In the genomic region with DNA sequence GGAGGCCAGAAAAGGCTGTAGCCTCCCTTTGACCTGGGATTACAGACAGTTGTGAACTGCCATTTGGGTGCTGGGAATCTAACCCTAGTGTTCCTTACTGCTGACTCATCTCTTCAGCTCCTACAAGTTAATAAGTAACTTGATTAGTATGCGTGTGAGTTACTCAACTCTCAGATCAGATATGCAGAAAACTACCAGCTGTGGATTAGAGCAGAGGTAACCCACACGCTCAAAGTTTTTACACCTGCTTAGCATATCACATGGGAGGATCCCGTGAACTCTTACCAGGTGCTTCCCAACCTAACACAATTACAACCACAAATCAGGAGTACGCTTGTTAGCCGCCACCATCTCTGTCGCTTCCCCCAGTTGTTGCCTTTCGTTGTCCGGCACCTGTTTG, we compare ENCODE assay signal across 8 mouse cellular contexts. TPM values are rescaled to one million over a fixed set of nuclear protein-coding genes. Genes with fewer than 3 reads are reported as not detected.
A peak's percentile ranks its signal among the peaks of the same experiment; 100 is the strongest.
DNase-seq lines count a peak whose midpoint lies in the region; ATAC-seq and TF ChIP-seq lines count a peak whose summit lies in the region.

No protein-coding gene starts in this region.

- no peak for DNase-seq in lung, postnatal 25 days (ENCODE audit: low spot score)
- DNase-seq in embryonic facial prominence, embryonic 11.5 days (ENCODE audit: low spot score): no peak
- no peak for DNase-seq in hindbrain, postnatal 0 days (ENCODE audit: low spot score)
- no peak for DNase-seq in adrenal gland, postnatal 36 days
- DNase-seq in ovary, postnatal 14 days (ENCODE audit: low spot score): no peak

- peak; percentile 33; the same call in 1 of the 2 replicates for ATAC-seq in lung, embryonic 15.5 days (ENCODE audit: borderline replicate concordance, extremely low read depth, low FRiP score, low TSS enrichment)
- peak; percentile 36 for ATAC-seq in embryonic facial prominence, embryonic 11.5 days (replicated peaks; ENCODE audit: insufficient number of reproducible peaks, low FRiP score, low TSS enrichment, low read depth)
- 0 out of 2 replicates have a peak, but pooled peaks have one; percentile 9 for ATAC-seq in hindbrain, postnatal 0 days
- peak; percentile 29 for ATAC-seq in midbrain, embryonic 13.5 days
- ATAC-seq in activated CD4-positive, CD25-positive, alpha-beta regulatory T cell, adult 4 months: no peak

- H3K4me1 ChIP-seq in lung, embryonic 15.5 days: peaks cover 21% of the 10 kb centered on the region
- H3K4me1 ChIP-seq in embryonic facial prominence, embryonic 11.5 days (ENCODE audit: control insufficient read depth, insufficient read depth, low read length): no peaks in the 10 kb centered on the region
- peaks cover 18% of the 10 kb centered on the region for H3K4me1 ChIP-seq in hindbrain, postnatal 0 days (ENCODE audit: insufficient read depth, low read length)
- peaks cover 33% of the 10 kb centered on the region for H3K4me1 ChIP-seq in midbrain, embryonic 13.5 days (replicated peaks)

- H3K9ac ChIP-seq in lung, embryonic 15.5 days: peak overlapping the region; percentile 94; the same call in 1 of the 2 replicates
- peak overlapping the region; percentile 93; the same call in 1 of the 2 replicates for H3K9ac ChIP-seq in embryonic facial prominence, embryonic 11.5 days (replicated peaks; ENCODE audit: low read length)
- H3K9ac ChIP-seq in hindbrain, postnatal 0 days (replicated peaks; ENCODE audit: low read length): peak overlapping the region; percentile 97
- H3K9ac ChIP-seq in midbrain, embryonic 13.5 days (replicated peaks): peak overlapping the region; percentile 97

- H3K4me2 ChIP-seq in lung, embryonic 15.5 days: peak overlapping the region; percentile 84
- peak overlapping the region; percentile 47 for H3K4me2 ChIP-seq in embryonic facial prominence, embryonic 11.5 days (ENCODE audit: low read depth, low read length)
- H3K4me2 ChIP-seq in hindbrain, postnatal 0 days (ENCODE audit: low read depth, low read length): peak overlapping the region; percentile 76
- H3K4me2 ChIP-seq in midbrain, embryonic 13.5 days (replicated peaks): peak overlapping the region; percentile 95

- H3K4me3 ChIP-seq in lung, embryonic 15.5 days: peak overlapping the region; percentile 94
- peak overlapping the region; percentile 92 for H3K4me3 ChIP-seq in embryonic facial prominence, embryonic 11.5 days (ENCODE audit: low read depth, low read length)
- H3K4me3 ChIP-seq in hindbrain, postnatal 0 days (ENCODE audit: low read length): peak overlapping the region; percentile 99
- peak overlapping the region; percentile 98 for H3K4me3 ChIP-seq in midbrain, embryonic 13.5 days (replicated peaks)

- TF ChIP-seq CTCF in hindbrain, postnatal 0 days (IDR thresholded peaks at IDR 0.05; ENCODE audit: low read depth): no peak

- 0 out of 2 replicates have a peak, but pooled peaks cover 4% of the 10 kb centered on the region for H3K36me3 ChIP-seq in lung, embryonic 15.5 days
- H3K36me3 ChIP-seq in embryonic facial prominence, embryonic 11.5 days (replicated peaks; ENCODE audit: control insufficient read depth, insufficient read depth, low read depth, low read length): no peaks in the 10 kb centered on the region
- no peaks in the 10 kb centered on the region for H3K36me3 ChIP-seq in hindbrain, postnatal 0 days (ENCODE audit: insufficient read depth, low read length)
- no peaks in the 10 kb centered on the region; the same call in 1 of the 2 replicates for H3K36me3 ChIP-seq in midbrain, embryonic 13.5 days

- 23% methylated on average over 8 of the region's 8 CpGs for WGBS in lung, embryonic 15.5 days
- WGBS in embryonic facial prominence, embryonic 11.5 days: 27% methylated on average over 8 of the region's 8 CpGs
- WGBS in hindbrain, postnatal 0 days: 25% methylated on average over 8 of the region's 8 CpGs
- WGBS in midbrain, embryonic 13.5 days: 30% methylated on average over 8 of the region's 8 CpGs

- no peaks in the 10 kb centered on the region for H3K27me3 ChIP-seq in lung, embryonic 15.5 days
- no peaks in the 10 kb centered on the region for H3K27me3 ChIP-seq in embryonic facial prominence, embryonic 11.5 days (ENCODE audit: control insufficient read depth, insufficient read depth, low read length)
- no peaks in the 10 kb centered on the region for H3K27me3 ChIP-seq in hindbrain, postnatal 0 days (ENCODE audit: insufficient read depth, low read length)
- no peaks in the 10 kb centered on the region for H3K27me3 ChIP-seq in midbrain, embryonic 13.5 days

- H3K9me3 ChIP-seq in lung, embryonic 15.5 days: no peaks in the 10 kb centered on the region
- no peaks in the 10 kb centered on the region for H3K9me3 ChIP-seq in embryonic facial prominence, embryonic 11.5 days (replicated peaks; ENCODE audit: control insufficient read depth, low read length)
- no peaks in the 10 kb centered on the region for H3K9me3 ChIP-seq in hindbrain, postnatal 0 days (ENCODE audit: low read length)
- no peaks in the 10 kb centered on the region for H3K9me3 ChIP-seq in midbrain, embryonic 13.5 days

- peak overlapping the region; percentile 68 for H3K27ac ChIP-seq in lung, embryonic 15.5 days
- H3K27ac ChIP-seq in embryonic facial prominence, embryonic 11.5 days (replicated peaks; ENCODE audit: low read depth, low read length): no peak overlapping the region
- H3K27ac ChIP-seq in hindbrain, postnatal 0 days: no peak overlapping the region
- H3K27ac ChIP-seq in midbrain, embryonic 13.5 days: no peak overlapping the region

RNA-seq across cellular contexts. Expression of a gene that starts 0.7 kb away (rescaled TPM):
- 9.6 and 10.4 TPM in 2 replicates for polyA plus RNA-seq in lung, embryonic 15.5 days (2015; fragmentation: Nextera tagmentation; extraction: Ambion mirVana)
- 16.5 and 16.7 TPM in 2 replicates for polyA plus RNA-seq in embryonic facial prominence, embryonic 11.5 days (2014; fragmentation: Nextera tagmentation; extraction: Ambion mirVana)
- total RNA-seq in hindbrain, postnatal 0 days (2014; rRNA removed): 38.2 TPM in 2 replicates
- 8.6 and 9.1 TPM in 2 replicates for polyA plus RNA-seq in hindbrain, postnatal 0 days (2015; fragmentation: Nextera tagmentation; extraction: Ambion mirVana)
- polyA plus RNA-seq in midbrain, embryonic 13.5 days (2015; fragmentation: Nextera tagmentation; extraction: Ambion mirVana): 13.9 and 14.6 TPM in 2 replicates
- 1 to 10 TPM; 6.7 to 9.4 TPM for polyA plus RNA-seq in activated CD4-positive, CD25-positive, alpha-beta regulatory T cell, adult 4 months (2017; shearing (Covaris generic))
- 10 to 100 TPM; 32.6 to 39.9 TPM for total RNA-seq in adrenal gland, postnatal 36 days (2021)
